Comparison of ENCODE assay signal across 8 mouse cellular contexts in the genomic region with DNA sequence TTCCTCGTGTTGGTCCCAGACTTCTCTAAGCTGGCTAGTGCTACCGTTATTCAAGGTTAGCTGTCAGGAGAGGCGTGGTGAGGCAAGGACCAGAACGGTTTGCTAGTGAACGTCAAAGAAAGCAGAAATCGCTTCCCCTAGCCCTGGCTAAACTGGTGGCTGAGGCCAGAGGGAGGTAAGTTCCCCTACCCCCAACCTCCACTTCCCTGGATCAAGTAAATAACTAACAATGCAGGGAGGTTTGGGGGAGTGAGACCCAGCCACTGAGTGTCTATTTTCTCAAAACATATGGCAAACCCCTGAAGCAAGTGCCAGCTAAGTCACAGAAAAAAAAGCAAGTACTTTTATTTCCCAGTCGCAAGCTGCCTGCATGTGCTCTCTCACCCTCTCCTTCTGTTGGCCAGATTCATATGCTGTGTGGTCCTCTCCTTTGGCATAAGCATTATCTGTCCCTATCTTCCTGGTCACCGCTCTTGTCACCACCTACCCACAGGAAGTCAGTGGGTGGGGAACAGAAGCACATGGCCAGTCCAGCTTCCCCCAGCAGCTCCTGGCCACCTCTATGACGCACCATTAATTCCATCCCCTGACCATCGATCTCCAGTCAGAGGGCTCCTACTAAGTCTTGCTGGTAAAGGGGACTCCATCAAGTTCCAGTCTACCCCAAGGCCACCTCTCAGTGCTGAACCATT.
A peak's percentile ranks its signal among the peaks of the same experiment; 100 is the strongest.
DNase-seq lines count a peak whose midpoint lies in the region; ATAC-seq and TF ChIP-seq lines count a peak whose summit lies in the region.
"Had no signal": no experiment of that assay in that cellular context is flagged by ENCODE, and none has a peak within 500 bp of the region (broad histone marks: within the 10 kb centered on the region; RNA-seq: fewer than 3 reads in every experiment).

No protein-coding gene starts in this region.

- no peaks in the 10 kb centered on the region for H3K9me3 ChIP-seq in midbrain, postnatal 0 days (ENCODE audit: low read length)
- H3K9me3 ChIP-seq: liver, embryonic 15.5 days had no signal

- no peak for TF ChIP-seq CTCF in midbrain, postnatal 0 days (IDR thresholded peaks at IDR 0.05)

- H3K4me3 ChIP-seq in midbrain, postnatal 0 days (ENCODE audit: low read depth, low read length) = peak overlapping the region; percentile 45
- H3K4me3 ChIP-seq: liver, embryonic 15.5 days had no signal

- H3K9ac ChIP-seq in midbrain, postnatal 0 days (replicated peaks; ENCODE audit: low read length, poor library complexity, severe bottlenecking) = peak overlapping the region; percentile 81
- H3K9ac ChIP-seq: liver, embryonic 15.5 days had no signal

- no peaks in the 10 kb centered on the region for H3K27me3 ChIP-seq in midbrain, postnatal 0 days (ENCODE audit: insufficient read depth, low read length)
- H3K27me3 ChIP-seq: liver, embryonic 15.5 days had no signal

- no peaks in the 10 kb centered on the region for H3K36me3 ChIP-seq in midbrain, postnatal 0 days (ENCODE audit: insufficient read depth, low read length)
- H3K36me3 ChIP-seq: liver, embryonic 15.5 days had no signal

- peak; percentile 34; the same call in 1 of the 2 replicates for ATAC-seq in common myeloid progenitor, adult 5-6 weeks (replicated peaks; ENCODE audit: low read depth, poor library complexity, severe bottlenecking)
- peak; percentile 10 to 22; a peak in 1 of 4 replicates for ATAC-seq in hematopoietic stem cell, adult 5-6 weeks (replicated peaks in 1 of 2; ENCODE audit: insufficient read depth in 1 of 2, low FRiP score in 2 of 2, low TSS enrichment in 1 of 2, low read depth in 1 of 2, poor library complexity in 2 of 2, severe bottlenecking in 2 of 2)
- ATAC-seq in midbrain, postnatal 0 days (ENCODE audit: low FRiP score) = peak; percentile 17; the same call in 1 of the 2 replicates

- peaks cover 15% of the 10 kb centered on the region; the same call in 1 of the 2 replicates for H3K4me1 ChIP-seq in midbrain, postnatal 0 days (ENCODE audit: insufficient read depth, low read length)
- H3K4me1 ChIP-seq: liver, embryonic 15.5 days had no signal

- DNase-seq in layer of hippocampus, postnatal 36 days = peak; percentile 41
- no peak for DNase-seq in layer of hippocampus, postnatal 14 days (ENCODE audit: low spot score in 2 of 2)
- DNase-seq in midbrain, postnatal 0 days (ENCODE audit: low spot score) = peak; percentile 40
- no peak for DNase-seq in adrenal gland, postnatal 4 days (ENCODE audit: low spot score in 2 of 2)
- no peak for DNase-seq in urinary bladder, postnatal 10 days (ENCODE audit: low spot score)

- peak overlapping the region; percentile 83 for H3K4me2 ChIP-seq in midbrain, postnatal 0 days (ENCODE audit: low read depth, low read length, poor library complexity, severe bottlenecking)

- 42% methylated on average over 10 of the region's 10 CpGs for WGBS in midbrain, postnatal 0 days

- H3K27ac ChIP-seq in midbrain, postnatal 0 days (ENCODE audit: low read depth, low read length) = peak overlapping the region; percentile 91
- H3K27ac ChIP-seq: liver, embryonic 15.5 days had no signal

Comparison
In these comparisons a context has a peak if more than half of its experiments do, and no peak if none do; other contexts are left out.
1. DNase-seq: peak in layer of hippocampus, postnatal 36 days (2 of 2) and midbrain, postnatal 0 days (single experiment); none in layer of hippocampus, postnatal 14 days (0 of 2), adrenal gland, postnatal 4 days (0 of 2) and urinary bladder, postnatal 10 days (single experiment).
2. Peak in every context shown above with its lines, with median percentiles within 50 percentile points of each other: ATAC-seq.